Mouse (Mus musculus) megakaryocyte, embryonic 14.5 days (primary cell): ENCODE results near the gene Ccnt2.

Source experiments
- FLI1 ChIP-seq: IDR thresholded peaks from 2 replicates; pipeline ENCODE4 v1.6.1; 2012; ENCODE audit warnings: low read length, inconsistent platforms, mixed read lengths
- GATA1 ChIP-seq: IDR thresholded peaks from 3 replicates; pipeline ENCODE4 v1.6.1; 2012; ENCODE audit warnings: mixed read lengths, low read length, inconsistent platforms, borderline replicate concordance

- TF ChIP-seq FLI1 (no peak), GATA1 (no peak)
These were observed at the start of gene Ccnt2 for GRCm38 (mm10) chr1:127773803-127774500.
